Mouse (Mus musculus) frontal cortex, postnatal 25 days (tissue): Measurements from ENCODE around the gene Acta2.

Experiments used
- DNase-seq, 2 experiments: peaks; one replicate each; pipeline ENCODE4 v3.0.0; 2022; ENCODE audit warnings: low spot score in 2 of 2

Acta2 gene

DNA sequence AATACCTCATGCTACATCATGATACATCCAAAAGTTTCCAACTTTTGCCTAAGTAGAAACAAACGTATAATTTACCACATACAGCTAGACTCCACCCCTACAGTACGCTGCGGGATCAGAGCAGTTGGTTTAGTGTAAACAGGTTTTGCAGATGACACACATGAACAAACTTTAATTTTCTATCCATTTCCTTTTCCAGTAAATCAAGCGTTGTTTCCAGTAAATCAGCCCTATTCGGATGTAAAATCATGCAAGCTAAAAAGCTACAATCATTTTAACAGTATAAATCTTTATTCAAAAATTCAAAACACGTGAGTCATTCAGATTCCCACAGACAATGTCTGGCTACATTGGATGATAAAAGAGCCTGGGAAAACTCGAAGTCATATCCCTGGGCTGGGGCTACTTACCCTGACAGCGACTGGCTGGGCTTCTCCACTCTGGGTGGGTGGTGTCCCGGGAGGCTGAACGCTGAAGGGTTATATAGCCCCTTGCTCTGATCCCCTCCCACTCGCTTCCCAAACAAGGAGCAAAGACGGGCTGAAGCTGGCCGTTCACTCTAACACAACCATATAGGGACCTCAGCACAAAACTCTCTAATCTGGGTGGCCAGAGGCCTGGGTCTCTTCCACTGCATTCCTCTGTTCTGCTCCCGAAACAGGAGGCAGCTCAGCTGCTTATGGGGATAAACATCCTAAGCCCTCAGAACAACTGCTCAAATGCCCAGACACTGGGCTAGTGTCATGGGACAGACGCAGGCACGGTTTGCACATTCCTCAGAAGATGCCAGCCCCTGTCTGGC is at the start of gene Acta2:
Acta2 (minus strand) TSS at position 711 of the 802 bp plus-strand sequence.
- DNase-seq, result no peak

DNA sequence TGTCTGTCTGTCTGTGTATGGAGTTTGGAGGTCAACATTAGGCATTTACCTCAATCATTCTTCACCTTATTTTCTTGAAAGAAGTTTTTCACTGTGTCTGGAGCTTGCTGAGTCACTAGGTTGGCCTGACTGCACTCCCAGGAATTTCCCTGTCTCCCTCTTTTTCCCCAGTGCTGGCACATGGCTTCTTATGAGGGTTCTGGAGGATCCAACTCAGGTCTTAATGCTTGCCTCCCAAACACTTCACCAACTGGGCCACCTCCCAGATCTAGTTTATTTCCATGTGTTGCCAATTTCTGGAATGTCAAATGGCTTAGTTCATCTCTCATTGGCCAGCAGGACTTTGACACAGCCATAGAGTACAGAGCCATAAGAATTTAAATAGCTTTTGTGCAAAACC is 49.5 kb upstream of the Acta2 start:
- DNase-seq, result no peak

DNA sequence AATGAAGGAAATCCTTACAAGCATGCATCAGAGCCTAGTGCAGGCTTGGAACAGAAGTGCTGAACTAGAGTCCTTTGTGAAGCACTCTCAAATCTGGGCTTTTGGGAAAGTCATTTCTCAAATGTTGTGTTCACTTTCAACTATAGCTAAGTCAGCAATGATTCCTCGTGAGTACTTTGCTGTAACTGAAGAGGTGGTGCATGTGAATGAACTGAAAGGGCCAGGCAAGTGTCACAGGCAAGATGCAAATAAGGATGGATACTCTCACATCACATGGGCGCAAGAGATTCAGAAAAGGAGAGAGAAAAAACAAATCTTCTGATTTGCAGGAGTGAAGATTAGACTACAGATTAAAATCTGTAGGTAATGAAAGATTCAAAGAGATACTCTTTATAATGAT is 45.0 kb upstream of the Acta2 start:
- no peak for DNase-seq

DNA sequence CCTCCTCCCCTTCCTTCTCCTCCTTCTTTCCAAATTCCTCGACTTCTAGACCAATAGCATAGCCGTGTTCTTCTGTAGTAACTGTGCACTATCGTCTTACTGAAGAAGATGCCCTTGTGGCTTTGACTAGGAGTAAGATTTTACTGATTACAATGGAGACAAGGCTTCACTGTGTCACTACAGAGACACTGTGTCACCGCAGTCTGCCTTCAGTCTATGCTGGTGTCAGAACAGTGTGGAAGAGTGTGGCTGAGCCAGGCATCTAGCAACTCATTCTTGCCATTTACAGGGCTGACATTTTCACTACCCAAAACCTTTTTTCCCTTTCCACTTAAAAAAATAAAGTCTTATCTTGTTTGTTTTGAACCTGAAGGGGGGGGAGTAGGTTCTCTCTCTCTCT is 43.8 kb upstream of the Acta2 start:
- no peak for DNase-seq

DNA sequence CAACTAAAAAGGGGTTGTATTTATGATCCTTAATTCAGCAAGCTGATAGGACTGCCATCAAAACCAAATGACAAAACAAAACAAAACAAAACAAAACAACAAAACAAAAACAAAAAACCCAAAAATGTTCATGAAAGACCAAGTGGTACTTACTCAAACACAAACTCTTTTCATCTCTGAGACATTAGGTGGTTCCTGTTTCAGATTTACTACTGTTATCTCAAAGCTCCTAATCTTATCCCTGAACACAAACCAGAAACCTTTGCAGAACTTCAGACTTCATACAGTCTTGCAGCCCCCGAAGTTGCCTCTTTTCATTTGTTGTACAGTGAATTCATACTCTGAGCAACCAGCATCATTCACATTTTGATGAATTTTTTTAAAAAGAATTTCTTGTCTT is 43.1 kb upstream of the Acta2 start:
- DNase-seq, result no peak

DNA sequence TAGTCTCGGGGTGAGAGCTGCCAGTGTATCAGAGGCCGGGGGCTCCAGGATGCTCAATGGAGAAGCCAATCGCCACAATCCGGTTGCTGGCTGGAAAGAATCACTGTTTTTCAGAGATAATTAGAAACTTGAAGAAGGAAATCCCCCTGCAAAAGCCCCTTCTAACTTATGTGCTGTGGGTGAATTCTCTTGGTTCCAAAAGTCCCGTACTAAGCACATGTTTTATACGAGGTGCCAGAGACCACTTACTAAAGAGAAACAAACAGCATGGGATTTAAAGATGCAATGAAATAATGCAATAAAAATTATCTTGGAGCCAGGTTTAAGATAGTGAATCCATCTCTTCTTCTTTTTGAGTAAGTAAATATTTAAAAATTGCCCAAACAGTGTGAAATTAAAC is 40.1 kb upstream of the Acta2 start:
- DNase-seq, result no peak

- no peak for DNase-seq
These were observed 38.1 kb upstream of the Acta2 start for GRCm38 (mm10) chr19:34293376-34293947.

GRCm38 (mm10) chr19:34292701-34293100 is 37.3 kb upstream of the Acta2 start:
- no peak for DNase-seq

DNA sequence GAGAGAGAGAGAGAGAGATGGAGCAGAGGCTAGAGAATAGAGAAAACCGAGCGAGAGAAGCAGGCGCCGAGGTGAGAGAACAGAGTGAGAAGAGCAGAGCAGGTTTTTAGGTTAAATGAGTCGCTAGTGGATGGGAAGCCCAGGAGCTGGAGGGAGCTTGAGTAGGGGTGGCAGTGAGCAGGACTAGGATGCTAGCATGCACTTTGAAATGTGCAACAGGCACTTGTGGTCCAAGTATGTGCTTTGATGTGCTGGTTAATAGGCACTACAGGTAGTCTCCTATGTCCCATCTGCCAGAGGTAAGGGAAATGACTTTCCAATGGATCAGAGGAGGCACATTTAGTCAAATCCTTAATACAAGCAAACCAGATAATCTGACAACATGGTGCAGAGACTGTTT is 36.6 kb upstream of the Acta2 start:
- no peak for DNase-seq

DNA sequence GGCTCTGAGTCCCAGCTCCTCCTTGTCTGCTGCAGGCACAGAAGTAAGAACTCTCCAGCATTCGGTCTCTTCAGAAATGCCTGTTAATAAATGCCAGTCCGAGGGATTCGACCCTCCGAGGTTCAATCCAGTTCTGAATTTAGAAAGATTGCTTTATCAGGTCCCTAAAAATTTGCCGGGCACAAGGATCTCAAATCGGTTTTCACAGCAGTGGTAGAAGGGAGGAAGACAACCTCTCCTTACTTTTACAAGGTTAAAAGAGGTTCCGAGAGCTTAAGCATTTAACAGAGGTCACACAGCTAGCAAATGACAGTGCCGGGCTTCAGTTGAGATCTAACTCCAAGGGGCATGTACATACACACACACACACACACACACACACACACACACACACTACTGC is 36.0 kb upstream of the Acta2 start:
- no peak for DNase-seq

DNA sequence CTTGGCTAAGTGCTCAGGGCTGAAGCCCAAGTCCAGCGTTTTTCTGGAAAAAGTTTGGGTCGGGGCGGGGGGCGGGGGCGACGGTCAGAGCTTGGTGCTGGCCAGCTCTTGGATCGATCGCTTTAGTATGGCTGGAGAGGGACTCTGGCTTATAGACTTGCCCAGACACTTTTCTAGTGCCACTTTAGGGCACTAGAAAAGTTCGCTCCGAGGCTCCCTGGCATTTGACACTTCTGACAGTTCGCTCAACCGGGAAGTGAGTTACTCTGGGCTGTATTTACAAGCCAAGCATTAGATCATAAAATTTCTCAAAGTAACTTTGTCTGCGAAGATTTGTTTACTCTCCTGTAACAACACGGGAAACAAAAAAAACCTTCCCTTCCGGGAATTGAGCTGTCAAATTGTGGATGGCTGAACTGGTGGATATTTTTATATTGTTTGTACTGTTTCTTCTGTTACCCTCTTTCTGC is 35.5 kb upstream of the Acta2 start:
- DNase-seq, result no peak

GRCm38 (mm10) chr19:34289948-34290789 is 34.8 kb upstream of the Acta2 start, which contains the start of gene Fas:
Gene Fas (plus strand): TSS chr19:34290666.
- no peak for DNase-seq

DNA sequence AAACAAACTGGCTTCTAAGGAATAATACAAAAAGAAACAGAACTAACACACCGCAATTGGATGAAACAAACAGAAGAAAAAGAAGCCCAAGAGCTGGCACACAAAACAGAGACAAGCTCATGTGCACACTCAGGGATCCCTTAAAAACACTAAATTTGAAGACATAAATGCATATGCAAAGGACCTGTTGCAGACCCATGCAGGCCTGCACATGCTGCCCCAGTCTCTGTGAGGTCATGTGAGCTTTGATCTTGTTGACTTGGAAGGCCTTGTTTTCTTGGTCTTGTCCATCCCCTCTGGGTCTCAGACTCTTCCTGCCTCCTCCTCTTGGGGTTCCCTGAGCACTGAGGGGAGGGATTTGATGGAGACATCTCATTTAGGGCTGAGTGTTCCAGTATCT is 33.3 kb upstream of the Acta2 start:
- DNase-seq, result no peak

GRCm38 (mm10) chr19:34287656-34288415 is 32.4 kb upstream of the Acta2 start:
- no peak for DNase-seq

DNA sequence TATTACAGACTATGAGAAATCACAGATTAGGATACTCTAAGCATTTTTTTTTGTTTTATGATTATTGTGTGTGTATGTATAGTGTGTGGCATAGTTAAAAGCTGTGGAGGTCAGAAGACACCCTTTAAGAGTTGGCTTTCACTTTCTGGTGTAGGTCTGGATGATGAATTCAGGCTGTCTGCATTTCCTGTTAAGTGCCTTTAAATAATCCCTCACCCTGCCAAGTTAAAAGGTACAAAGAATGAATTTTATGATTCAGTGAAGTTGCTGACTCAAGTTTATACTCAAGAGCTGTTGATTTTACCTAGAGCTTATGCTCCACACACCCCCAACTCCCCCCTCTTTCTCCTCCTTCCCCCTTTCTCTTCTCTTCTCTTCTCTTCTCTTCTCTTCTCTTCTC is 31.8 kb upstream of the Acta2 start:
- no peak for DNase-seq

DNA sequence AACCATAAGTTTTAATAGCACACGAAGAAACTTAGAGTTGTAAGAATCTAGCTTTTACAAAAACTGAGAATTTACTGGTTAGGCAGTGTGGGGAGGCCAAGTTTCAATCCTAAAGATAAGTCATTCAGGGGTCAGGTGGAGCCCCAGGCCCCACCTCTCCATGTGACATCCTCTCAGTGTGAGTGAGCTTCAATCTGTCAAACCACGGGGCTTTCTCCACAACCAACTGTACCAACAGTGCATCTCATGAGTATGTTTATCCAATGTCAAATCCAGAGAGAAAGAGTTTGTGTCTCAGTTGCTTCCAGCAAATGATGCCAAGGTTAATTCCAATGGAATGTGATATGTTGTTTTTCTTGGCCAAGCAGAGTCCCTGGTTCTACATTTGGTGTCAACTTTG is 29.4 kb upstream of the Acta2 start:
- no peak for DNase-seq

DNA sequence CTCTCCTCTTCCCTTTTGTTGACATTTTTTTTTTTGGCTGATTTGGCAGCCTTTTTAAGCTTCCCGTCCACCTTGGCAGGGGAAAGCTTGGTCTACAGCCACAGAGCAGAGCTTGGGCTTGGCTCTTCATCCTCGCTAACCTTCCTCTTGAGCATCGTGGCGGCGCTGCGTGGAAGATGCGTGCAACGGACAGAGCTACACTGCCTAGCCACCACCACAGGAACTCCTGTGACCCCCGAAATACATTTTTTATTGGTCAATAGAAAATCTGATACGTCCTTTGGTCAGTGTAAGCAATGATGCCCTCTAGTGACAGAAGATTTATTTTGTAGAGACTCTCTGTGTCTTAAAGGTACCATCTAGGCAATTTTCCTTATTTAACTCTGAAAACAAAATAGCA is 29.0 kb upstream of the Acta2 start:
- DNase-seq, result no peak

DNA sequence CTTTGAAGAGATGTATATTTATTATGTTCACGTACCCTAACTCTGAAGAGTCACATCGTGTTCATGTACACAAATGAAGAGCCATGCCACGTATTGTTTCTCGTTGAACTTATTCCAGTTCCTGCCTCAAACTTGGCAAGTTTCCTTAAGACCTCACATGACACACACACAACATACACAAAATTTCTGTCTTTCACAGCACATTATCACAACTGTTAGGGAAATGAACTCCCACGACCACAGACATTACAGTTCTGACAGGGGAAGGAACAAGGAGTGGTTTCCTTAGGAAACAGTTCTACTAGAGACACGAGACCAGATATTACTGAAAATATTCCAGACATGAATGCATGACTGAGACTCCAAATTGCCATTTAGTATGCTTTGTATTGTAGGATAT is 28.2 kb upstream of the Acta2 start:
- DNase-seq, result no peak

DNA sequence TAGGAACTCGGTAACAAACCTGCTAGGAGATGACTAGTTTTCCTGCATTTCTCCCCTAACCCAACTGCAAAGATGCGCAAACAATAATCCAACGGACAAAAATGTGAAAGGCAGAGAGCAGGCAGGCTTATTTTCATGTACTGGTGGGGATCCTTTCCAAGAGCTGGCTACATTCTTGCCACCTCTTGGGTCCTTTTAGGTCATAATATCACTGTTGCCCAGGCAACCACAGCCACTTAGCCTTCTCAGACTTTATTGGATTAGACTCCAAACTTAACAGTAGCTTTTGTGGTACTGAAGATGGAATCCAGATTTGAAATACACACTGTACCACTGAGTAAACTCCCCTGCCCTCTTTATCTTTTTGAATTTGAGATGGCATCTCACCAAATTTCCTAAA is 22.7 kb upstream of the Acta2 start:
- no peak for DNase-seq

- no peak for DNase-seq
These were observed 17.7 kb upstream of the Acta2 start for GRCm38 (mm10) chr19:34273073-34273472.

DNA sequence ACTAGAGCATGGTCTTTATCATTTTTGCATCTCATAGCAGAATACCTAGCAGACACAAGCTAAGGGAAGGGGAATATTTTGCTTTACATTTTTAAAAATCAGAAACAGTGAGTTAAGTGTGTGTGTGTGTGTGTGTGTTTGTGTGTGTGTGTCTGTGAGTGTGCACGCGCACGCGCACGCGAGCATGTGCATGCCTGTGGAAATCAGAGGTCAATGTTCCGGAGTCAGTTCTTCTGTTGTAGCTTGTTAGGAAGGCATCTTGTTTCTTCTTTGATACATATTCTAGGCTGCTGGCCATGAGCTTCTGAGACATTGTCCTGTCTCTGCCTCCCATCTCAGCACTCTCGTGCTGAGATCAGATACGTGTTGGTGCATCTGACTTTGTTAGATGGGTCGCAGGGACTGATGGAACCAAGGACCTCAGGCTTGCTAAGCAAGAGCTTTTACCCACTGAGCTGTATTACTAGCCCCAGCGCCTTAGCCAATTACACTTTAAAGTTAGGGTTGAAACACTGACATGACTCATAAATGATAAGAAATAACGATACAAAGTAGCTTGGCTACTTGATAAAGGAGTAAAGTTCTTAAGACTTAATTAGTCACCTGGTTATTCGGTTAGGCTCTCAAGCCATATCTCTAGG is 15.6 kb upstream of the Acta2 start:
- no peak for DNase-seq
